Mouse (Mus musculus): ENCODE measurements around the gene Plaa. TPM values are rescaled to one million over a fixed set of nuclear protein-coding genes. Genes with fewer than 3 reads are reported as not detected.

Plaa gene
- polyA plus RNA-seq, 1 experiment from 2014 or later = 31.5 TPM

DNA sequence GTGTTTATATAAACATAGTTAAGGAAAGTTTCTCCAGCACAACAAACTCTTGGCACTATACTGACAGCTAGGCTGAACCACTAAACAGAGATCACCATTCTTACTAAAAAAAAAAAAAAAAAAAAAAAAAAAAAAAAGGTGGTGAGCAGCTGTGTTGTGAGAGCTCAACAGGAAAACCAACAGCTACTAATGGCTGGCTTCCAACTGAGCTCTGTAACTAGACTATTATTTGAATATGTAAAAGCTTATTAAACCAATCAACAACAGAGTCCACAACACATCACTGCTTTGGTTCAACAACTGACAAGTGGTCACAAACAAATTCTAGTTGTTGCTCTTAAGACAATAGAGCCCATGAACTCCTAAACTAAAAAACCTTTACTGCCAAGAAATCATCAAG is 69.8 kb downstream of the Plaa start:
- no peaks in the 10 kb centered on the region for H3K36me3 ChIP-seq (ENCODE audit: control insufficient read depth, insufficient read depth)
- ATAC-seq = no peak
- H3K9me3 ChIP-seq (ENCODE audit: control insufficient read depth) = no peaks in the 10 kb centered on the region
- TF ChIP-seq CTCF (IDR thresholded peaks at IDR 0.05; ENCODE audit: low read depth) = no peak
- no peaks in the 10 kb centered on the region for H3K4me1 ChIP-seq (replicated peaks; ENCODE audit: control insufficient read depth, insufficient read depth, low read length)
- H3K4me2 ChIP-seq (replicated peaks; ENCODE audit: low read depth) = no peak overlapping the region
- H3K9ac ChIP-seq (ENCODE audit: low read depth, low read length) = no peak overlapping the region
- no peak overlapping the region for H3K27ac ChIP-seq (ENCODE audit: low read depth, low read length)
- H3K4me3 ChIP-seq (ENCODE audit: low read depth, low read length) = no peak overlapping the region
- H3K27me3 ChIP-seq (replicated peaks; ENCODE audit: control insufficient read depth, insufficient read depth, low read length) = no peaks in the 10 kb centered on the region

DNA sequence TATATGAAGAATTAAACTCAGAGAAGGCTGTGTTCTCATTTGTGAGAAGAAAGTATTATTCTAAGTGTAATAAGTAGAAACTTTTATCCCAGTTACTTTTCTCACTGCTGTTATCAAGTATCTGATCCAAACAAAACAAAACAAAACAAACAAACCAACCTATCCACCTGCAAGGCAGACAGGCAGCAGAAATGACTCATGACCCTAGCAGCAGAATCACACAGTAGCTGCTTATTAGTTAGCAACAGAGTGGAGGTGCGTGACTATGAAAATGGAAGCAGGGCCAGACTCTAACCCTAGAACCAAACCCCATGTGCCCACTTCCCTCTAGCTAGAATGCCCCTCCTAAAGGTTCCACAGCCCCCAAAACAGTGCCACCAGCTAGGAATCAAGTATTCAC is 73.6 kb downstream of the Plaa start:
- TF ChIP-seq CTCF (IDR thresholded peaks at IDR 0.05; ENCODE audit: low read depth) = no peak

DNA sequence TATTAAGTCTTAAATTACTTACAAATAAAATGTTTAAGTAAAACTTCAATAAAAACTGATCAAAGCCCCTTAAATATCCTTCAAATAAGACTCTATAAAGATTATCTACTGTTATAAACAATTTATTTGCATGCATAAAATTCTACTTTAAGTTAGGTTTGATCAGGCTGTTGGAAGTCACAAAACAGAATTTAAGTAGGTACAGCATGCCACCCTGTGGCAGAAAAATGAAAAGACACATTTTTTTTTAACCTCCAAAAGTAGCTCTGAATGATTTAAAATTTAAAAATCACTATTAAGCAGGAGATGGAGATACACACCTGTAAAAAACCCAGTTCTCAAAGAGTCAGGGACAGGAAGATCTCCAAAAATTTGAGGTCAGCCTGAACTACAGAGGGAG is 79.7 kb downstream of the Plaa start:
- H3K27ac ChIP-seq (ENCODE audit: low read depth, low read length) = no peak overlapping the region
- H3K4me2 ChIP-seq (replicated peaks; ENCODE audit: low read depth) = no peak overlapping the region
- no peaks in the 10 kb centered on the region; the same call in 1 of the 2 replicates for H3K36me3 ChIP-seq (ENCODE audit: control insufficient read depth, insufficient read depth)
- H3K9me3 ChIP-seq (ENCODE audit: control insufficient read depth) = no peaks in the 10 kb centered on the region
- no peak overlapping the region for H3K4me3 ChIP-seq (ENCODE audit: low read depth, low read length)
- TF ChIP-seq CTCF (IDR thresholded peaks at IDR 0.05; ENCODE audit: low read depth) = peak; percentile 54
- no peaks in the 10 kb centered on the region for H3K4me1 ChIP-seq (replicated peaks; ENCODE audit: control insufficient read depth, insufficient read depth, low read length)
- H3K27me3 ChIP-seq (replicated peaks; ENCODE audit: control insufficient read depth, insufficient read depth, low read length) = no peaks in the 10 kb centered on the region
- no peak overlapping the region for H3K9ac ChIP-seq (ENCODE audit: low read depth, low read length)
- ATAC-seq = no peak

More for the DNA sequence above, 73.6 kb downstream of the Plaa start:
- WGBS = 92% methylated on average over 1 of the region's 1 CpGs
- Histone ChIP-seq H3K27me3 (replicated peaks; ENCODE audit: control insufficient read depth, insufficient read depth, low read length) (no peaks in the 10 kb centered on the region), H3K27ac (ENCODE audit: low read depth, low read length) (no peak overlapping the region), H3K9me3 (ENCODE audit: control insufficient read depth) (no peaks in the 10 kb centered on the region), H3K4me3 (ENCODE audit: low read depth, low read length) (no peak overlapping the region), H3K9ac (ENCODE audit: low read depth, low read length) (no peak overlapping the region), H3K36me3 (ENCODE audit: control insufficient read depth, insufficient read depth) (no peaks in the 10 kb centered on the region), H3K4me2 (replicated peaks; ENCODE audit: low read depth) (no peak overlapping the region), H3K4me1 (replicated peaks; ENCODE audit: control insufficient read depth, insufficient read depth, low read length) (no peaks in the 10 kb centered on the region)
- no peak for ATAC-seq

DNA sequence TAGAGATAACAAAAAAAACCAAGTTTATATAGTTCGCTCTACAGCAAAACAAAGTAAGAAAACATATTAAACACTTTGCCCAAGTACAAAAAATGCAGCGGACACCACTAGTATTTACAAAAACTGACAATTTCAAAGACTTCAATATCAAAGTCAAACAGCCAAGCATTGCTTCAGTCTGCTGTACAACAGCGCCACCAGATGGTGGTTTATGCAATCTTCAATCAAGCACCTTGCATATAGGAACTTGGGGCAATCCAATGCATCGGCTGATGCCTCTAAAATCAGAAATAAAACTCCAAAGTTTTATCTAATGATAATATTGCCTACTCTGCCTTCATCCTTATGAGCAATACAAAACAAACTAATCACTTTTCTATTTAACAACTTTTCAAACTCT is 85.4 kb downstream of the Plaa start:
- no peak for ATAC-seq
- no peak overlapping the region for H3K4me3 ChIP-seq (ENCODE audit: low read depth, low read length)
- H3K27me3 ChIP-seq (replicated peaks; ENCODE audit: control insufficient read depth, insufficient read depth, low read length) = no peaks in the 10 kb centered on the region
- no peaks in the 10 kb centered on the region; the same call in 1 of the 2 replicates for H3K36me3 ChIP-seq (ENCODE audit: control insufficient read depth, insufficient read depth)
- H3K4me1 ChIP-seq (replicated peaks; ENCODE audit: control insufficient read depth, insufficient read depth, low read length) = no peaks in the 10 kb centered on the region
- WGBS = 74% methylated on average over 4 of the region's 4 CpGs
- no peak overlapping the region for H3K4me2 ChIP-seq (replicated peaks; ENCODE audit: low read depth)
- TF ChIP-seq CTCF (IDR thresholded peaks at IDR 0.05; ENCODE audit: low read depth) = peak; percentile 80
- no peak overlapping the region for H3K9ac ChIP-seq (ENCODE audit: low read depth, low read length)
- no peaks in the 10 kb centered on the region for H3K9me3 ChIP-seq (ENCODE audit: control insufficient read depth)
- H3K27ac ChIP-seq (ENCODE audit: low read depth, low read length) = no peak overlapping the region

Other genes with a start within 250 kb of the Plaa start
- not detected in 2 replicates for gene Gm10306, start 46.7 kb downstream of the Plaa start, polyA plus RNA-seq (2015; fragmentation: Nextera tagmentation; extraction: Ambion mirVana)
- gene Caap1, start 46.4 kb downstream of the Plaa start, polyA plus RNA-seq (2015; fragmentation: Nextera tagmentation; extraction: Ambion mirVana) = 9.3 and 9.8 TPM in 2 replicates
- gene Ift74, start 11.2 kb upstream of the Plaa start, polyA plus RNA-seq (2015; fragmentation: Nextera tagmentation; extraction: Ambion mirVana) = 9.9 and 10.1 TPM in 2 replicates
- gene Lrrc19, start 46.9 kb upstream of the Plaa start, polyA plus RNA-seq (2015; fragmentation: Nextera tagmentation; extraction: Ambion mirVana) = 28.9 and 32.5 TPM in 2 replicates
- 6.1 and 6.3 TPM in 2 replicates for gene Tek, start 136.0 kb upstream of the Plaa start, polyA plus RNA-seq (2015; fragmentation: Nextera tagmentation; extraction: Ambion mirVana)